Mouse (Mus musculus) adrenal gland, postnatal 14 days (tissue): Measurements from ENCODE around the gene Eif4e. TPM values are rescaled to one million over a fixed set of nuclear protein-coding genes. Genes with fewer than 3 reads are reported as not detected.

Experiments
- DNase-seq: peaks from one replicate; pipeline ENCODE4 v3.0.0; 2021; ENCODE audit warnings: mixed read lengths
- microRNA-seq, 2 experiments: library from miRNA; unstranded; fragments of <30 nt; microRNA quantifications; one replicate each; pipeline ENCODE4 v1.2.0; 2021
- total RNA-seq: library from RNA; stranded (reverse); gene quantifications from 2 replicates; pipeline ENCODE4 v1.2.3, GENCODE M21; 2021

Gene Eif4e
- total RNA-seq, 1 experiment from 2014 or later = 171 TPM

GRCm38 (mm10) chr3:138578867-138579266 lies 52.9 kb downstream of the Eif4e start:
- no peak for DNase-seq

DNA sequence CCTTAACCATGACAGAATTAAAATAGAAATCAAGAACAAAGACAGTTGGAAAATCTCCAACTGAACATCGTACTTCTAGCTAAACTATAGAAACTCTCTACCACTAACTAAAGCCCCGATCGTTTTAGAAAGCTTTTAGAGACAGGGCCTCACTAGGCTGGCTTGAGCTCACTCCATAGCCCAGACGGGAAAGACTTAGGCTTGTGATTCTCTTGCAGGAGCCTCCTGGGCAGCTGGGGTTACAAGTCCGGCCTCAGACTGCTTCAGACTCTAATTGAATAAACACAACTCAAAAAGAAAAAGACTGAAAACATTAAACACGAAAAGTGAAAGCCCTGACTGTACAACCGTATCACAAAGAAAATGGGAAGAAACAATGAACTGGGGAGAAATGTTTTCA lies 60.2 kb downstream of the Eif4e start:
- DNase-seq = no peak

DNA sequence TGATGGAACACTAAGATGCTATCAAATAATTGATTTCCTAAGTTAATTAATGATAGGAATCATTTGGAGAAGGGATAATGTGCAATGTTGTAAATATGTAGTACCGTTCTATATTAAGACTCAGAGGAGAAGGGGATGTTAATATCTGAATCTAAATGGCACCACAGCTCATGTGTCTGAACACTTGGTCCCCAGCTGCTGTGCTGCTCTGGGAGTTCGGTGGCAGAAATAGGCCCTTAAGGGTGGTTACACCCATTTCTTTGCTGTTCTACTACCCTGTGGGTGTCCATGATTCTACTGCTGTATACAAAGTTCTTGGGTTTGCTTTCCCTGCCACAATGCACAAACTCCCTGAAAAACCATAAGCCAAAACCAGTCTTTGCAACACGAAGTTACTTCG lies 61.2 kb downstream of the Eif4e start:
- no peak for DNase-seq

GRCm38 (mm10) chr3:138588001-138588400 lies 62.0 kb downstream of the Eif4e start:
- DNase-seq = no peak

GRCm38 (mm10) chr3:138591002-138591401 lies 65.0 kb downstream of the Eif4e start:
- DNase-seq = no peak

DNA sequence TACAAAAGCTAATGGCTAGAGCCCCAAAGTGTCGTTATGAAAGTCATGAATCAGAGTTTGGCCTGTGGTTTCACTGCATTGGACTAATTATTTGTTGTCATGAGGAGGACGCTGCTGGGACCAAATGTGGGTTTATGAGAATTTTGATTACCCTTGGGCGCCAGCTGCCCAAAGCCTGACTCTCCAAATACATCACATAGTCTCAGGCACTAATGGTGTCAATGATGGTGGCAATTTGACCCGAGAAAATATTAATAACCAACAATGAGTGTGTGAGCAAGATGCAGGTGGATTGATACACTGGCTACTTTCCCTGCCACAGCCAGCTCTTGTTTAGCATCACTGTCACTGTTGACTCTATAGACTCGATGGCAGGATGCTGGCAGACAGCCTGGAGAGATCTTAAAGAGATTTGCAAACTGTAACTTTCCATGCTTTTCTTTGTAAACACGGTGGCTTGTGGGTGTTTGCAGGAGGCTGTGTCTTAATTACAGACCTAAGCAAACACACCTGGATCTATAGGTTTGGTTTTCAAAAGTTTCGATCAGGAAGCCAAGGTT lies 65.9 kb downstream of the Eif4e start:
- no peak for DNase-seq

DNA sequence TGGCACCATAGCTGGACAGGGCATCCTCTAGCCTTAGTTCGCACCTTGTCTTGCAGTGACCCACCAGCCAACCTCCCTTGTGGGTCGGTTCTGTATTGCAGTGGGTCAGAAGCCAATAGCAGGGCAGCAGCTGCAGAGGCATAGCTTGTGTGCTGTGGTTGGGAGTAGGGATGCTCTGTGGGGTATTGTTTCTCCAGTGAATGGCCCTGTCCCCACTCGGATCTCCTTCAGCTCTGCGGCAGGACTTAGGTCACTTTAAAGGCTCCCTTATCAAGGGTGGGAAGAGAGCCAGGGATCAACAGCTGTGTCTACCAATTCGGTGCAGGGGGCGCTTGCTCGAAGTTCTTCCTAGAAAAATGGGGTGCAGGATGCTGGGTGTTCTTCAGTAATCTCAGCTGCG lies 67.2 kb downstream of the Eif4e start:
- DNase-seq = no peak

- no peak for DNase-seq
These were observed 67.9 kb downstream of the Eif4e start for GRCm38 (mm10) chr3:138593911-138594310.

- DNase-seq = peak; percentile 58
These were observed 75.1 kb downstream of the Eif4e start for GRCm38 (mm10) chr3:138601076-138601475.

GRCm38 (mm10) chr3:138605132-138605531 lies 79.2 kb downstream of the Eif4e start:
- no peak for DNase-seq

GRCm38 (mm10) chr3:138608665-138609064 lies 82.7 kb downstream of the Eif4e start:
- DNase-seq = no peak

Small RNAs within 50 kb of the gene (microRNA-seq; reads per million reads assigned to microRNA genes)
- gene Mir1956 = 0 to 0.76 reads per million in 2 experiments

Other genes with a start within 250 kb of the Eif4e start
- not detected in 2 replicates for gene Adh6a, start 212.9 kb upstream of the Eif4e start, total RNA-seq
- gene Adh6b, start 184.4 kb upstream of the Eif4e start, total RNA-seq = 0.52 and 0.56 TPM in 2 replicates
- 1.6 and 13.8 TPM in 2 replicates for gene Adh4, start 110.7 kb upstream of the Eif4e start, total RNA-seq
- gene Adh5, start 83.1 kb upstream of the Eif4e start, total RNA-seq = 180 and 201 TPM in 2 replicates
- 50.5 and 54.4 TPM in 2 replicates for gene Metap1, start 36.7 kb upstream of the Eif4e start, total RNA-seq
- 38.2 and 39.1 TPM in 2 replicates for gene Tspan5, start 216.0 kb downstream of the Eif4e start, total RNA-seq